8 mouse cellular contexts compared by ENCODE assay signal in genomic region chr10:16637006-16637405, GRCm38 (mm10).
DNase-seq lines count a peak whose midpoint lies in the region.

No protein-coding gene starts in this region.

- no peaks in the 10 kb centered on the region for H3K36me3 ChIP-seq in heart, embryonic 10.5 days

- no peak overlapping the region for H3K27ac ChIP-seq in heart, embryonic 10.5 days

- no peaks in the 10 kb centered on the region for H3K9me3 ChIP-seq in heart, embryonic 10.5 days

- H3K4me3 ChIP-seq in heart, embryonic 10.5 days = no peak overlapping the region

- intact Hi-C loops in gastrocnemius, postnatal 14 days (cut with DNase I; ENCODE audit: low total_unique reads) = no loop called here
- intact Hi-C loops in left cerebral cortex, postnatal 25 days (cut with DNase I) = no loop called here

- no peaks in the 10 kb centered on the region for H3K4me1 ChIP-seq in heart, embryonic 10.5 days

- H3K27me3 ChIP-seq in heart, embryonic 10.5 days (ENCODE audit: insufficient read depth, poor library complexity, severe bottlenecking) = no peaks in the 10 kb centered on the region

- DNase-seq in heart, adult 11 months = peak; percentile 96
- no peak for DNase-seq in heart, embryonic 10.5 days (ENCODE audit: low spot score)
- DNase-seq in testis, postnatal 10 days (ENCODE audit: low spot score) = peak; percentile 41
- no peak for DNase-seq in testis, postnatal 14 days (ENCODE audit: low spot score)
- DNase-seq in gastrocnemius, postnatal 14 days = peak; percentile 24
- DNase-seq in lung, postnatal 25 days (ENCODE audit: low spot score) = peak; percentile 36
- no peak for DNase-seq in left cerebral cortex, postnatal 25 days (ENCODE audit: low spot score in 2 of 2)
- DNase-seq in spleen, adult 12 weeks (ENCODE audit: low spot score) = no peak

Comparison
In these comparisons a context has a peak if more than half of its experiments do, and no peak if none do; other contexts are left out.
1. DNase-seq: peak in heart, adult 11 months (single experiment), testis, postnatal 10 days (single experiment), gastrocnemius, postnatal 14 days (single experiment) and lung, postnatal 25 days (single experiment); none in heart, embryonic 10.5 days (single experiment), testis, postnatal 14 days (single experiment), left cerebral cortex, postnatal 25 days (0 of 2) and spleen, adult 12 weeks (single experiment).